Comparison of ENCODE assay signal across 16 mouse cellular contexts in the genomic region with DNA sequence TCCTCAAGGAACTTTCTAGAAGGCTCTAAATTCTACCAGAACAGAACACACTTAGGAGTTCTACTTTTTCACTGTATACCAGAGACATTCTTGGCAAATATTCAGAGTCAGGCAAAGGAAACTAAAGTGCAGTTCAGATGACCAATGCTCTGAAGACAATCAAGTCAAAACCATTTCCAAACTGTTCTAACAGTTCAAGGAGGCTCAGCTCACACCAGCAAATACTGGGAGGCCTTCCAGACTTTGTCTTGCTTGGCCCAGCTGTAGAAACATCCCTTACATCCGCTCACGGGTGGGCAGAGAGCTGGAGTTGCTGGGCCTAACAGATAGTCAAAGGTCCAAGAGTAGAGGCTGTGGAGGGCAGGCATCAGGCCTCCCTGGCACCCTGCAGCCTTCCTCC. TPM values are rescaled to one million over a fixed set of nuclear protein-coding genes. Genes with fewer than 3 reads are reported as not detected.
A peak's percentile ranks its signal among the peaks of the same experiment; 100 is the strongest.
DNase-seq lines count a peak whose midpoint lies in the region; TF ChIP-seq lines count a peak whose summit lies in the region.
"Had no signal": no experiment of that assay in that cellular context is flagged by ENCODE, and none has a peak within 500 bp of the region (broad histone marks: within the 10 kb centered on the region; RNA-seq: fewer than 3 reads in every experiment).

No protein-coding gene starts in this region.

- H3K27ac ChIP-seq in liver, adult 2 months (replicated peaks; ENCODE audit: insufficient read depth, low read depth, low read length) = peak overlapping the region; percentile 58
- H3K27ac ChIP-seq in testis, adult 2 months (ENCODE audit: control insufficient read depth, insufficient read depth, low read depth, low read length) = peak overlapping the region; percentile 45; the same call in 1 of the 2 replicates
- H3K27ac ChIP-seq: embryonic facial prominence, embryonic 10.5 days; hindbrain, embryonic 15.5 days; liver, embryonic 14.5 days had no signal

- H3K36me3 ChIP-seq in liver, adult 2 months (ENCODE audit: control insufficient read depth, insufficient read depth, low read length) = no peaks in the 10 kb centered on the region
- H3K36me3 ChIP-seq in testis, adult 2 months (ENCODE audit: control insufficient read depth, insufficient read depth, low read length) = no peaks in the 10 kb centered on the region; the same call in 1 of the 2 replicates
- H3K36me3 ChIP-seq: embryonic facial prominence, embryonic 10.5 days; hindbrain, embryonic 15.5 days had no signal

- H3K4me3 ChIP-seq in liver, adult 2 months (ENCODE audit: insufficient read depth, low read depth, low read length) = no peak overlapping the region
- peak overlapping the region; percentile 79 for H3K4me3 ChIP-seq in testis, adult 2 months (ENCODE audit: control insufficient read depth, low read depth, low read length)
- H3K4me3 ChIP-seq: embryonic facial prominence, embryonic 10.5 days; hindbrain, embryonic 15.5 days had no signal

- intact Hi-C loops in gastrocnemius, postnatal 14 days (cut with DNase I; ENCODE audit: low total_unique reads) = no loop called here

- no peak for TF ChIP-seq POLR2A in liver, adult 2 months (IDR thresholded peaks at IDR 0.05; ENCODE audit: extremely low read depth, insufficient read depth, low read length)
- no peak for TF ChIP-seq POLR2A in testis, adult 2 months (IDR thresholded peaks at IDR 0.05; ENCODE audit: control insufficient read depth, low read depth, low read length)

- TF ChIP-seq CTCF in liver, adult 2 months (IDR thresholded peaks at IDR 0.05; ENCODE audit: low read depth, low read length) = no peak
- TF ChIP-seq CTCF in testis, adult 2 months (IDR thresholded peaks at IDR 0.05; ENCODE audit: control insufficient read depth, insufficient read depth, insufficient replicate concordance, low read depth, low read length) = no peak

- H3K9ac ChIP-seq in liver, adult 2 months (ENCODE audit: low read depth, low read length) = 0 out of 2 replicates have a peak overlapping the region, but pooled peaks have one; percentile 15
- H3K9ac ChIP-seq: hindbrain, embryonic 15.5 days; liver, embryonic 14.5 days had no signal

- peak; percentile 47 to 53 for DNase-seq in heart, adult 18-20 months
- DNase-seq in heart, postnatal 4 days = no peak
- peak; percentile 62 for DNase-seq in liver, adult 2 months (ENCODE audit: extremely low read depth, low read depth, low spot score)
- DNase-seq in liver = no peak
- DNase-seq in testis, postnatal 14 days (ENCODE audit: low spot score) = no peak
- no peak for DNase-seq in left cerebral cortex, adult 9 months (ENCODE audit: low spot score in 2 of 2)
- DNase-seq in gastrocnemius, postnatal 14 days = no peak
- DNase-seq: cerebellum, adult 2 months; right cerebral cortex, postnatal 14 days; spleen, adult 18-20 months; thymus, adult 2 months had no signal

- WGBS in liver, adult 2 months = 30% methylated on average over 2 of the region's 2 CpGs

- no peaks in the 10 kb centered on the region for H3K27me3 ChIP-seq in liver, adult 2 months (ENCODE audit: control insufficient read depth, insufficient read depth, low read length)
- H3K27me3 ChIP-seq in testis, adult 2 months (ENCODE audit: control insufficient read depth, insufficient read depth, low read length) = no peaks in the 10 kb centered on the region
- H3K27me3 ChIP-seq: CH12.LX; hindbrain, embryonic 15.5 days had no signal

- peaks cover 42% of the 10 kb centered on the region for H3K79me2 ChIP-seq in liver, adult 2 months (ENCODE audit: control insufficient read depth, insufficient read depth, low read length)

- H3K4me1 ChIP-seq in liver, adult 2 months (ENCODE audit: control insufficient read depth, insufficient read depth, low read length) = peaks cover 38% of the 10 kb centered on the region
- peaks cover 6% of the 10 kb centered on the region for H3K4me1 ChIP-seq in testis, adult 2 months (ENCODE audit: control insufficient read depth, insufficient read depth, low read length)

RNA-seq across cellular contexts. Expression of a gene that starts 34.1 kb away (rescaled TPM):
- total RNA-seq in heart, adult 18-20 months (2021) = 10 to 100 TPM; 41.5 to 42.0 TPM
- total RNA-seq in heart, postnatal 4 days (2021) = 10 to 100 TPM; 37.6 to 45.2 TPM
- total RNA-seq in liver, adult 2 months (2014; rRNA removed) = 60.4 and 63.4 TPM in 2 replicates
- 45.3 and 49.7 TPM in 2 replicates for polyA plus RNA-seq in liver, adult 2 months (2012; rRNA removed)
- 234 and 256 TPM in 2 replicates for polyA plus RNA-seq in testis, adult 2 months (2012; rRNA removed)
- 10 to 100 TPM; 25.2 to 26.5 TPM for total RNA-seq in gastrocnemius, postnatal 14 days (2021)

Comparison
In these comparisons a context has a peak if more than half of its experiments do, and no peak if none do; other contexts are left out.
1. DNase-seq: peak in heart, adult 18-20 months (2 of 2) and liver, adult 2 months (single experiment); none in heart, postnatal 4 days (single experiment), liver (single experiment), testis, postnatal 14 days (single experiment), left cerebral cortex, adult 9 months (0 of 2) and gastrocnemius, postnatal 14 days (single experiment).